Mouse (Mus musculus): ENCODE results near the gene Sec63. TPM values are rescaled to one million over a fixed set of nuclear protein-coding genes. Genes with fewer than 3 reads are reported as not detected.

The Sec63 gene
- polyA plus RNA-seq, 1 experiment: 11.8 TPM

DNA sequence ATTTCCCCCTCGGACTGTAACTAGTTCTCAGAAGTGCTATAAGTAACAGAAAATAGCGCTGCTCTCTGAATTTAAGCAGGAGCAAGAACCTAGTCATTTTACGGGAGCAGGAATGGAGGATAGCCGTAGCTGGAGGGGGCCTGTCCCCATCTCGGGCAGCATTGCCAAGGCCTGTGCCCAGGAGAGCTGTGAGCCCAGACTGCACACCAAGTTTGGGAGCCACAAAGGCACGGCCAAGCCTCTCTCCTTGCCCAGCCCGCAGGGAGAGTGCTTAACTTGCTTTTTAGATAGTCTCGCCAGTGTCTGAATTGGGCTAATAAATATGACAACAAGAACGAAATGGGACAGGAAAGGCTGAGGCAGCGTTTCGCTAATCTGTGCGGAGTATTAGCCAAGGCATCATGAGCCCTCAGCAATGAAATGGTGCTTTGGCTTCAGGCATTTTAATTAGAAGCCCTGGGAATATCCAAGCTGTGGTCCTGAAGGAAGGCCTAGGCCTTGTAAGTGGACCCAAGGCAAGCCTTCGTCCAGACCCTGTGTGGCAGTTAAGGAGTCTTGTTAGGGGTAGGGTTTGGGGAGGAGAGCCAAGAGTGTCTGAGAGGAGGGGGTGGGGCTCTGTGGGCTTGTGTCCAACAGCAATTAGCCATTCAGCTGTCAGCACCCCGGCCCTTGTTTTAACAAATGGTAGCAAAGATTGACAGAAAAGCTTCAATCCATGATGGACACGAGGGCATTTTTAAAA lies 111.1 kb downstream of the Sec63 start:
- Histone ChIP-seq H3K27ac (ENCODE audit: insufficient read depth, low read depth, low read length) (no peak overlapping the region), H3K36me3 (ENCODE audit: control insufficient read depth, insufficient read depth, low read length) (no peaks in the 10 kb centered on the region), H3K4me1 (ENCODE audit: control insufficient read depth, insufficient read depth, low read length) (no peaks in the 10 kb centered on the region), H3K4me3 (ENCODE audit: insufficient read depth, low read depth, low read length) (no peak overlapping the region), H3K27me3 (replicated peaks; ENCODE audit: control insufficient read depth, insufficient read depth, low read length) (no peaks in the 10 kb centered on the region)
- 70% methylated on average over 15 of the region's 15 CpGs for WGBS
- no peak for TF ChIP-seq CTCF (conservative IDR thresholded peaks at IDR 0.05; ENCODE audit: insufficient read depth, insufficient read length, low read depth, low read length)
- no peak for TF ChIP-seq POLR2A (IDR thresholded peaks at IDR 0.05; ENCODE audit: low read depth, low read length)
- DNase-seq: no peak

DNA sequence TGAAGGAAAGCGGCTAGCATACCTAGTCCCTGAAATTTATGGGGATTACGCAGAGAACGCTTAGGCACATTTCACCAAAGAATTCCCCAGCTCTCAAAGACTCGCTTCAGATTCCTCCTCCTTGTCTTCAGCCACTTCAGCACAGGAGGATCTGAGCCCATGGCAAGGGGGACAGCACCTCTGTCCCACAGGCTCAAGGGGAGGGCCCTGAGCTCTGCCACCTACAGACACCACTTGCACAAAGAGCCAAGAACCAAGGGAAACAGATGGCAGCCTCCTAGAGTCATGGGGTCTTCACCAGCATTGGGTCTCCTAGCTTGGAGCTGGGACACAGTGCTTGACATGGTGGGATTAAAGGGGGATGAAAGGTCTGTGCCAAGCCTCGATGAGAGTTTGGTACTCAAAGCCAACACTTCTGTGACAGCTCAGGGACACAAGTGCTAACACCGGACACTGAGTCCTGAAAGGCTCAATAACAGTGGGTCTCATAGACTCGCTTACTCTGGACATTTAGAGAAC lies 111.8 kb downstream of the Sec63 start:
- 93% methylated on average over 7 of the region's 7 CpGs for WGBS
- Histone ChIP-seq H3K27ac (ENCODE audit: insufficient read depth, low read depth, low read length) (no peak overlapping the region), H3K36me3 (ENCODE audit: control insufficient read depth, insufficient read depth, low read length) (no peaks in the 10 kb centered on the region), H3K4me3 (ENCODE audit: insufficient read depth, low read depth, low read length) (no peak overlapping the region), H3K27me3 (replicated peaks; ENCODE audit: control insufficient read depth, insufficient read depth, low read length) (no peaks in the 10 kb centered on the region), H3K4me1 (ENCODE audit: control insufficient read depth, insufficient read depth, low read length) (no peaks in the 10 kb centered on the region)
- TF ChIP-seq POLR2A (IDR thresholded peaks at IDR 0.05; ENCODE audit: low read depth, low read length) (no peak), CTCF (conservative IDR thresholded peaks at IDR 0.05; ENCODE audit: insufficient read depth, insufficient read length, low read depth, low read length) (no peak)
- no peak for DNase-seq

DNA sequence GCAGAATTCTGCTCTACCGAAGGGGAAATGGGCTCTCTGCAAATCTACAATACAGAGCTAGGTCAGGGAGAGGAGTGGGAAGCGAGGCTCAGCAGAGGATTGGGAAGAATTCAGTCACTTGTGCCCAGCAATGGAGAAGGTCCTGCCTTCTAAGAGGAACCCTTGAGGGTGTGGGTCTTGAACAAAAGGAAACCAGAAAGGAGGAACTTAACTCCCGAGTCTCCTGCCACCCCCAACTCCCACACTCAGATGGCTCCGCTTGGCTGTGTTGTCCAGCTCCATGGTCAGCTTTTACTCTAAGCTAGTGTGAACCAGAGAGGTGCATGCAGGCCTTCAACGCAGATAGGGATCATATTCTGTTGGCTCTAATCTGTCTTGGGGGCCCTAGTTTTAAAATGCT lies 114.9 kb downstream of the Sec63 start:
- WGBS: 75% methylated on average over 5 of the region's 5 CpGs
- Histone ChIP-seq H3K27me3 (replicated peaks; ENCODE audit: control insufficient read depth, insufficient read depth, low read length) (no peaks in the 10 kb centered on the region), H3K4me3 (ENCODE audit: insufficient read depth, low read depth, low read length) (no peak overlapping the region), H3K4me1 (ENCODE audit: control insufficient read depth, insufficient read depth, low read length) (no peaks in the 10 kb centered on the region), H3K36me3 (ENCODE audit: control insufficient read depth, insufficient read depth, low read length) (no peaks in the 10 kb centered on the region), H3K27ac (ENCODE audit: insufficient read depth, low read depth, low read length) (no peak overlapping the region)
- TF ChIP-seq POLR2A (IDR thresholded peaks at IDR 0.05; ENCODE audit: low read depth, low read length): no peak
- DNase-seq: no peak

DNA sequence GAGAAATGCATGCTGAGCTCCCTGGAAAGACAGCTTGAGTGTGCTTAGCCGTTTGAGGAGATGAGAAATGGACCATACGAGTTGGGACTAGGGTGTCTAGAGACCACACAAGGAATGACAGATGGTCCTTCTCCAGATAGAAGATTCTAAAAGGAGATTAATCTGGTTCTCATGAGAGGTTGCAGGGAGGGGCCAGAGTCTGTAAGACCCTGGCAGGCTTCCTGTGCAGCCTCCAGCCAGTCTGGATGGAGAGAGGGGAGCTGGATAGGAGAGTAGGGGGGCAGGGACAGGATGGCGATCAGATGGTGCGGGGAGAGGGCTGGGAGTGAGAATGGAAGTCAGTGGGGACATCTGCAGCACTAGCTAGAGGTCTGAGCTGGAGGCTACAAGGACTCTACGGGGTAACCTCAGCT lies 118.0 kb downstream of the Sec63 start:
- H3K27ac ChIP-seq (ENCODE audit: insufficient read depth, low read depth, low read length): no peak overlapping the region
- H3K4me3 ChIP-seq (ENCODE audit: insufficient read depth, low read depth, low read length): no peak overlapping the region
- H3K36me3 ChIP-seq (ENCODE audit: control insufficient read depth, insufficient read depth, low read length): no peaks in the 10 kb centered on the region
- no peaks in the 10 kb centered on the region for H3K27me3 ChIP-seq (replicated peaks; ENCODE audit: control insufficient read depth, insufficient read depth, low read length)
- H3K4me1 ChIP-seq (ENCODE audit: control insufficient read depth, insufficient read depth, low read length): no peaks in the 10 kb centered on the region
- no peak for DNase-seq
- 63% methylated on average over 5 of the region's 5 CpGs for WGBS
- no peak for TF ChIP-seq POLR2A (IDR thresholded peaks at IDR 0.05; ENCODE audit: low read depth, low read length)
- TF ChIP-seq CTCF (conservative IDR thresholded peaks at IDR 0.05; ENCODE audit: insufficient read depth, insufficient read length, low read depth, low read length): no peak

- DNase-seq: no peak
- Histone ChIP-seq H3K27me3 (replicated peaks; ENCODE audit: control insufficient read depth, insufficient read depth, low read length) (no peaks in the 10 kb centered on the region), H3K27ac (ENCODE audit: insufficient read depth, low read depth, low read length) (no peak overlapping the region), H3K4me3 (ENCODE audit: insufficient read depth, low read depth, low read length) (no peak overlapping the region), H3K36me3 (ENCODE audit: control insufficient read depth, insufficient read depth, low read length) (no peaks in the 10 kb centered on the region), H3K4me1 (ENCODE audit: control insufficient read depth, insufficient read depth, low read length) (no peaks in the 10 kb centered on the region)
- TF ChIP-seq POLR2A (IDR thresholded peaks at IDR 0.05; ENCODE audit: low read depth, low read length) (no peak), CTCF (conservative IDR thresholded peaks at IDR 0.05; ENCODE audit: insufficient read depth, insufficient read length, low read depth, low read length) (no peak)
- WGBS: 62% methylated on average over 5 of the region's 5 CpGs
Observed at GRCm38 (mm10) chr10:42879682-42880081, 118.4 kb downstream of the Sec63 start.

Other genes with a start within 250 kb of the Sec63 start
- gene Nr2e1, start 177.9 kb upstream of the Sec63 start, polyA plus RNA-seq (2012; rRNA removed): not detected in 2 replicates
- 15.4 and 15.5 TPM in 2 replicates for gene Ostm1, start 177.7 kb upstream of the Sec63 start, polyA plus RNA-seq (2012; rRNA removed)
- gene Scml4, start 98.9 kb downstream of the Sec63 start, polyA plus RNA-seq (2012; rRNA removed): 1.0 and 2.2 TPM in 2 replicates

Data from kidney, adult 2 months (tissue).